Mouse (Mus musculus): ENCODE measurements around the gene Pomc. TPM values are rescaled to one million over a fixed set of nuclear protein-coding genes. Genes with fewer than 3 reads are reported as not detected.

Gene Pomc
- polyA plus RNA-seq, 1 experiment from 2014 or later, result 7.2 TPM

Other genes with a start within 250 kb of the Pomc start
- 114 and 127 TPM in 2 replicates for gene Dnmt3a, start 148.9 kb upstream of the Pomc start, polyA plus RNA-seq (2016; fragmentation: Nextera tagmentation; extraction: Ambion mirVana)
- 10.6 and 16.5 TPM in 2 replicates for gene Efr3b, start 84.0 kb downstream of the Pomc start, polyA plus RNA-seq (2016; fragmentation: Nextera tagmentation; extraction: Ambion mirVana)
- 10.5 and 10.8 TPM in 2 replicates for gene Dnajc27, start 127.6 kb downstream of the Pomc start, polyA plus RNA-seq (2016; fragmentation: Nextera tagmentation; extraction: Ambion mirVana)
- gene Adcy3, start 178.2 kb downstream of the Pomc start, polyA plus RNA-seq (2016; fragmentation: Nextera tagmentation; extraction: Ambion mirVana), result 4.8 and 4.9 TPM in 2 replicates

Data from hindbrain, embryonic 10.5 days (tissue).